Mouse (Mus musculus) megakaryocyte, embryonic 14.5 days (primary cell): ENCODE data around the gene Cdkl2.

Experiments
- FLI1 ChIP-seq: IDR thresholded peaks from 2 replicates; pipeline ENCODE4 v1.6.1; 2012; ENCODE audit warnings: low read length, inconsistent platforms, mixed read lengths
- GATA1 ChIP-seq: IDR thresholded peaks from 3 replicates; pipeline ENCODE4 v1.6.1; 2012; ENCODE audit warnings: mixed read lengths, low read length, inconsistent platforms, borderline replicate concordance

GRCm38 (mm10) chr5:92063192-92063591, 19.5 kb upstream of the Cdkl2 start:
- TF ChIP-seq GATA1 (no peak), FLI1 (no peak)
